Mouse (Mus musculus) embryonic facial prominence, embryonic 14.5 days (tissue): Measurements from ENCODE around the gene Ap1m1. TPM values are rescaled to one million over a fixed set of nuclear protein-coding genes. Genes with fewer than 3 reads are reported as not detected.

ENCODE experiments used
- ATAC-seq: fragments of 200-750 bp; cut with Nextera tagmentation; 2 replicates; pipeline ENCODE4 v1.8.0; 2017; ENCODE audit warnings: low read depth, moderate number of reproducible peaks, moderate TSS enrichment
- DNase-seq: peaks from one replicate; pipeline ENCODE4 v3.0.0-alpha.2; 2015; ENCODE audit warnings: low spot score
- H3K27ac ChIP-seq: fragments of 300-500 bp; sonication (generic); replicated peaks from 2 replicates; pipeline ENCODE4 v1.5.1; 2014; ENCODE audit warnings: low read depth, mild to moderate bottlenecking, low read length, moderate library complexity
- H3K27me3 ChIP-seq: fragments of 300-500 bp; sonication (generic); replicated peaks from 2 replicates; pipeline ENCODE4 v1.6.1; 2014; ENCODE audit warnings: low read length; ENCODE audit not compliant: control insufficient read depth, insufficient read depth
- H3K36me3 ChIP-seq: fragments of 300-500 bp; sonication (generic); 2 replicates; pipeline ENCODE4 v1.6.1; 2014; ENCODE audit warnings: low read length, mixed read lengths; ENCODE audit not compliant: control insufficient read depth, insufficient read depth
- H3K4me1 ChIP-seq: fragments of 300-500 bp; sonication (generic); 2 replicates; pipeline ENCODE4 v1.6.1; 2014; ENCODE audit warnings: antibody characterized with exemption, low read length; ENCODE audit not compliant: control insufficient read depth, insufficient read depth
- H3K4me2 ChIP-seq: fragments of 300-500 bp; sonication (generic); 2 replicates; pipeline ENCODE4 v1.6.1; 2014; ENCODE audit warnings: low read depth, mild to moderate bottlenecking, low read length, moderate library complexity, mixed read lengths
- H3K4me3 ChIP-seq: fragments of 300-500 bp; sonication (generic); 2 replicates; pipeline ENCODE4 v1.5.1; 2014; ENCODE audit warnings: low read depth, mild to moderate bottlenecking, low read length
- H3K9ac ChIP-seq: fragments of 300-500 bp; sonication (generic); 2 replicates; pipeline ENCODE4 v1.6.1; 2014; ENCODE audit warnings: low read depth, mild to moderate bottlenecking, low read length, moderate library complexity, mixed read lengths
- H3K9me3 ChIP-seq: fragments of 300-500 bp; sonication (generic); 2 replicates; pipeline ENCODE4 v1.6.1; 2016; ENCODE audit warnings: low read length; ENCODE audit not compliant: control insufficient read depth
- WGBS: fragments of 180-500 bp; shearing (Covaris S2); extraction: QIAGEN DNeasy Blood & Tissue Kit; methylation state at CpG from one replicate; pipeline ENCODE4 v1.1.7; 2014; 5-methylcytosine and 5-hydroxymethylcytosine counted together
- polyA plus RNA-seq: library from polyadenylated mRNA; unstranded; fragments of >200 nt; fragmentation: Nextera tagmentation; extraction: Ambion mirVana; gene quantifications from 2 replicates; pipeline ENCODE4 v1.2.1, GENCODE M21; 2014

Gene Ap1m1
- polyA plus RNA-seq = 85.2 and 107 TPM in 2 replicates

DNA sequence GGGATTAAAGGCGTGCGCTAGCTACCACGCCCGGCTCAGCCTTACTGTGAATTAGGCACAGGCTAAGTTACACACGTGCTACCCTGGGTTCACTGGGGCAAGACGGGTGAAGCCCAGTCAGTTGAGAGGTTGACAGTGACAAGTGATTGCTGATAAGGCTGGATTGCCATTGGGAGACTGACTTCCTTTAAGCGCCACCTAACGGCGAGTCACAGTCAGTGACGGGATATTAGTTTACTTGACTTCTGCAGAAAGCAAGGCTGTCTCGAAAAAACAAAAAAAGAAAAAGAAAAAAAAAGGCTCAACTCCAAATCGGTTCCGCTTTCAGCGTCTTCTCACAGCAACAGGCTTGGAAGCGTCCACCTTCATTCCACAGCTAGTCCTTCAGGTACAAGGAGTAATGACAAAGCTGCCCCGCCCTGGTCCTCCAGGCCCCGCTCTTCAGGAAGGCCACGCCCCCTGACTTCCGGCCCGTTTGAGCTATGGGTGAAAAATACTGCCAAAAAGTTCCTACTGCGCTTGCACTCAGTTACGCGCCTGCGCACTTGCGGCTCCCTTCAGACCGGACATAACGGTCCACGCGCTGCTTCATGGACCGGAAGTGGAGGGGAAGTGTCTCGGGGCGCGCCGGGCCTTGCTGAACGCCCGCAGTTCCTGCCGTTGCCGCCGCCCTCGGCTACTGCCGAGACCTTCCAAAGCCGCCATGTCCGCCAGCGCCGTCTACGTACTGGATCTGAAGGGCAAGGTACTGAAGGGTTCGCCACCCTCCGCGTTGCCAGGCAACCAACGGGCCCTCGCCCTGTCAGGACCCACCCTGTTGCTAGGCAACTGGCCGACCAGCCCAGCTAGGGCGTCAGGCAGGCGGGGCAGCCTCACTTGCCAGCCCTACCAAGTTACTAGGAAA lies at the start of gene Ap1m1:
Ap1m1 (plus strand) TSS at position 520 of the 904 bp plus-strand sequence.
- Histone ChIP-seq H3K9ac (peak within 1 kb of the TSS; percentile 76), H3K9me3 (no peaks in the 10 kb centered on the region), H3K36me3 (no peaks in the 10 kb centered on the region), H3K4me3 (peak within 1 kb of the TSS; percentile 51), H3K27me3 (no peaks in the 10 kb centered on the region), H3K4me2 (peak within 1 kb of the TSS; percentile 52), H3K27ac (peak within 1 kb of the TSS; percentile 95), H3K4me1 (0 out of 2 replicates have a peak, but pooled peaks cover 3% of the 10 kb centered on the region)
- ATAC-seq (peak; percentile 96), DNase-seq (peak; percentile 100)
- under 1% methylated on average over 33 of the region's 54 CpGs for whole genome bisulfite sequencing

DNA sequence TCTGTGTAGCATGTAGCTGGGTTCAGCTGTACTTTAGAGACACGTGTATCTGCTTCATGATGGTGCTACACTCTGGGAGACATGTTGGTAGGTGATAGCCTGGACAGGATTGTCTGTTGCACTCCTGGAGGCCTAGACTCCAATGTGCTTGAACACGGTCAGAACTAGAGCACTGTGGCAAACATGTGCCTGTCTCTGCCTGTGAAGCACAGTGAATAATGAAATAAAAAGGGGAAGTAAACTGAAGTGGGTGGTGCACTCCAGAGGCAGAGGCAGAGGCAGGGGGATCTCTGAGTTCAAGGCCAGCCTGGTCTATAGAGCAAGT lies 49.6 kb upstream of the Ap1m1 start:
- Histone ChIP-seq H3K27me3 (no peaks in the 10 kb centered on the region), H3K4me3 (no peak overlapping the region), H3K9me3 (no peaks in the 10 kb centered on the region), H3K9ac (no peak overlapping the region), H3K36me3 (no peaks in the 10 kb centered on the region), H3K4me2 (no peak overlapping the region), H3K4me1 (no peaks in the 10 kb centered on the region), H3K27ac (0 out of 2 replicates have a peak overlapping the region, but pooled peaks have one; percentile 28)
- no peak for ATAC-seq
- WGBS = 75% methylated on average over 2 of the region's 2 CpGs
- no peak for DNase-seq

DNA sequence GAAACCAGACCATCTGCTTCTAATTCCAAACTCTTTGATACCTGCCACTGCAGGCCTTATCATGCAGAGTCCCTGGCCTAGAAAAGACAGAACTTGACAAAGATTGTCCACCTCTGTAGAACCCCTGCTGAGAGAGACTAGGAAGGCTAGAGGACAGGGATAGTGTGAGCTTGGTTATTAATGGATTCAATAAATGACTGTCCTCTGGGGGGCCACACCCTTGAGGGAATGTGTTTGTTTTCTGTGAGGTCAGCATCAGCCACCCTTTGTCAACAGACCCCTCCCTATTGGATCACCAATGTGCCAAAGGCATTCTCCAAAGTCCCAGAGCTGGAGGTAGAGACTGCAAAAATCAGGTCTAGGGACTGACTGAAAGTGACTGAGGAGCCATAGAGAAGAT lies 47.8 kb upstream of the Ap1m1 start:
- Histone ChIP-seq H3K4me2 (no peak overlapping the region), H3K4me3 (no peak overlapping the region), H3K27ac (no peak overlapping the region), H3K36me3 (no peaks in the 10 kb centered on the region), H3K4me1 (no peaks in the 10 kb centered on the region), H3K27me3 (no peaks in the 10 kb centered on the region), H3K9ac (no peak overlapping the region), H3K9me3 (no peaks in the 10 kb centered on the region)
- no peak for DNase-seq
- no peak for ATAC-seq

DNA sequence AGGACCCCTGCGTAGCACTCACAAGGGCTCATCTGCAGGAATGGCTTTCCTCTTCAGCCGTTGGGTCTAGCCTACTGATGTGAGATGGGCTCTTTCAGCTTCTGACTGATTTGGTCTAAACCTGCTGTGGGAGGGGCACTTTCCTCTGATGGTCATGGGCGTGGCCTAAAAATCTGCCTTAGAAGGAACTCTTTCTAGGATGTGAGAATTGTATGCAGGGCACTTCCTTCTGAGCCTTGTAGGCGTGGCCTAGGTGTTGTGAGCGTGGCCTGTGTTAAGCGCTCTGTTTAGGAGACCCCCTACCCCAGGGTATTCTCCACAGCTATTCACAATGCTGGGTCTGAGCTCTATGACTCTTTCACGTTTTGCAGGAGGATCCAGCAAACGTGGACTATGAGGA lies 41.8 kb upstream of the Ap1m1 start:
- Histone ChIP-seq H3K4me3 (no peak overlapping the region), H3K4me1 (no peaks in the 10 kb centered on the region), H3K27me3 (no peaks in the 10 kb centered on the region), H3K9ac (no peak overlapping the region), H3K9me3 (peaks cover 17% of the 10 kb centered on the region), H3K27ac (no peak overlapping the region), H3K36me3 (no peaks in the 10 kb centered on the region), H3K4me2 (no peak overlapping the region)
- no peak for ATAC-seq
- no peak for DNase-seq
- WGBS = 60% methylated on average over 8 of the region's 8 CpGs

DNA sequence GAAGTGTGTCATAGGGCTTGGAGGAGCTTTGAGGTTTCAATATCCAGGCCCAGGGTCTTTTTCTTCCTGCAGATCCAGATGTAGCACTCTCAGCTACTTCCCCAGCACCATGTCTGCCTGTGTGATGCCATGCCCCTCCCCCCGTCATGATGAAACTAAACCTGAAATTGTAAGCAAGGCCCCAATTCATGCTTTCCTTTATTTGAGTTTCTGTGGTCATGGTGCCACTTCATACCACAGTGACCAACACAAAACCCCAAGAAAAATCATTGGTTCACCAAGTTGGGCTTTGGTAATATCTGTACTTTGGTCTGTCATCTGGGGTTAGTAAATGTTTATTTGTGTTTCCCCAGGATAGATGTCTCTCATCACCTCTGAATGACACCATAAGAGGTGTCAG lies 31.2 kb upstream of the Ap1m1 start:
- Histone ChIP-seq H3K4me3 (no peak overlapping the region), H3K4me1 (no peaks in the 10 kb centered on the region), H3K4me2 (no peak overlapping the region), H3K36me3 (no peaks in the 10 kb centered on the region), H3K9me3 (peaks cover 8% of the 10 kb centered on the region), H3K9ac (no peak overlapping the region), H3K27me3 (no peaks in the 10 kb centered on the region), H3K27ac (no peak overlapping the region)
- WGBS = 71% methylated on average over 1 of the region's 1 CpGs
- DNase-seq (no peak), ATAC-seq (no peak)

DNA sequence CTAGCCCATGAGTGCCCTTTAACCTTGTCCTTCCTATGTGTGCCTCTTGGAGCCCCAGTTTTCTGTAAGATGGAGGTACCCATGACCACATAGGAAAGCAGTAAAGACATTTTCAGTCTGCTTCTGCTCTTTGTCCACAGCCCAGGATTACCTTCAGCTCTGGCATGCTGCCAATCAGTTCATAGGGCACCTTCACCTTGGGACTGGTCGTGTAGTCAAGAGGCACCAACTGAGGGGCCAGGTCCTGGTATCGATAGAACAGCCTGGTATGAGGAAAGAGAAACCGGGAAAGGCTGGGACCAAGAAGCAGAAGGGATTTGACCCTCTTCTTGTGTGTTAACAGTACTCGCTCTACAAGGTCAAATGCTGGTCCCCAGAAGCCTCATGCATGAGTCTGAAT lies 29.6 kb upstream of the Ap1m1 start:
- no peak overlapping the region for H3K27ac ChIP-seq
- ATAC-seq (no peak), DNase-seq (no peak)
- no peak overlapping the region for H3K9ac ChIP-seq
- WGBS = 70% methylated on average over 4 of the region's 4 CpGs
- no peaks in the 10 kb centered on the region for H3K27me3 ChIP-seq
- H3K4me2 ChIP-seq = no peak overlapping the region
- H3K4me3 ChIP-seq = no peak overlapping the region
- no peaks in the 10 kb centered on the region for H3K4me1 ChIP-seq
- no peaks in the 10 kb centered on the region for H3K36me3 ChIP-seq
- no peaks in the 10 kb centered on the region for H3K9me3 ChIP-seq

DNA sequence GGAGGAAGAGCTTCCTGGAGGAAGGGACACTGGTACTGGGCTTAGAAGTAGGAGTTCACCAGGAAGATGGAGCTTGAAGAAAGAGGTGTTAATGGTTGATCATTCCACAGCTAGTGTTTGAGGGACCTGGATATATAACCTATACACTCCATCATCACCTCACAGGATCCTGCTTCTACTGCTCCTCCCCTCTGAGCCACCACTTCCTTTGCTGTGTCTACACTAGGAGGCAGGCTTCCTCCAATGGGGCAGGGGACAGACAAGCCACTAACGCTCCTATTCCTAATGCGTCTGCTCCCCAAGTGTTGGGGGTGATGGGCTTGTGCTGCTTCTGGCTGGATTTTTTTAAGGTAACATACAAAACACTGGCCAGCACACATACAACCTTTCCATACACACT lies 29.1 kb upstream of the Ap1m1 start:
- ATAC-seq (no peak), DNase-seq (no peak)
- Histone ChIP-seq H3K36me3 (no peaks in the 10 kb centered on the region), H3K9me3 (no peaks in the 10 kb centered on the region), H3K4me2 (no peak overlapping the region), H3K4me3 (no peak overlapping the region), H3K9ac (no peak overlapping the region), H3K27me3 (no peaks in the 10 kb centered on the region), H3K27ac (no peak overlapping the region), H3K4me1 (no peaks in the 10 kb centered on the region)
- WGBS = 63% methylated on average over 2 of the region's 2 CpGs

DNA sequence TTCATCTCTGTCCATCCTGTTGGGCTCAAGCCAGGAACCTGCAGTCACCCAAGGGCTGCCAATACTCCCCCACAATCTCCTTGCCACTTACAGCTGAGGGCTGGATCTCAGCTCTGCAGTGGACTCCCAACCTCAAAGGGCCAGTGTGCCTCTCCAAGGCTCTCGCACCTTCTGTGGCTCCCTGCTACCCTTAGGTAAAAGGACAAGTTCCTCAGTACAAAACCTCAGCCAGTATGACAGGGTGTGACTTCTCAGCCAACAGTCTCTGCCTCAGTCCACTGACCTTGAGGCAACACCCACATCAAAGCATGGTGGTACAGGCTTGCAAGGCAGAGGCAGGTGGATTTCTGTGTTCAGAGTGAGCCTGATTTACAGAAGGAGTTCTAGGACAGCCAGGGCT lies 28.0 kb upstream of the Ap1m1 start:
- no peak overlapping the region for H3K4me3 ChIP-seq
- H3K9me3 ChIP-seq = no peaks in the 10 kb centered on the region
- ATAC-seq = no peak
- no peaks in the 10 kb centered on the region for H3K27me3 ChIP-seq
- no peak for DNase-seq
- no peak overlapping the region for H3K4me2 ChIP-seq
- no peak overlapping the region for H3K9ac ChIP-seq
- WGBS = 86% methylated on average over 1 of the region's 1 CpGs
- H3K27ac ChIP-seq = no peak overlapping the region
- no peaks in the 10 kb centered on the region for H3K36me3 ChIP-seq
- no peaks in the 10 kb centered on the region for H3K4me1 ChIP-seq

DNA sequence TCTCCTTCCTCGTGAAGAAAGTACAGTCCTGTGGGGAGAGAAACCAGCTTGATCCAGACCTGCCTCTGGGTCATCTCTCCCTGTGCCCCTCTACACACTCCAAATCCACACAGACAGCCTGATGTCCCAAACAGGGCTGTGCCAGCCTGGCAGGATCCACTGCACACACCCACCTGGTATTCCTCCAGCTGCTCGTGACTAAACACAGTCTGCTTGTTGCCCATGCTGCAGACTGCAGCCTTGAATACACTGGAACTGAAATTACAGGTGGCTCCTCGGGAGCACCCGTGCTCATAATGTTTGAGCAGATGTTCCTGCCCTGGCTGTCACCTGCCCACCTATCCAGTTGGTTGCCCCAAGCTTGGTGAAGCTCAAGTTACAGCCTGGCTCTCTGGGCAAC lies 27.1 kb upstream of the Ap1m1 start, which contains the start of gene Cib3:
Cib3 (minus strand) TSS at position 87 of the 400 bp plus-strand sequence.
- Histone ChIP-seq H3K9me3 (no peaks in the 10 kb centered on the region), H3K27me3 (no peaks in the 10 kb centered on the region), H3K36me3 (no peaks in the 10 kb centered on the region), H3K4me1 (no peaks in the 10 kb centered on the region), H3K9ac (no peak within 1 kb of the TSS), H3K27ac (no peak within 1 kb of the TSS), H3K4me3 (no peak within 1 kb of the TSS), H3K4me2 (no peak within 1 kb of the TSS)
- 58% methylated on average over 4 of the region's 4 CpGs for WGBS
- DNase-seq (no peak), ATAC-seq (no peak)
